Mouse (Mus musculus): ENCODE measurements at regions not wholly inside any gene's neighbourhood (a gene's known extent, or its start where the extent isn't known, plus 50 kb on each side); places are given as distances from the start of the nearest gene placed in this dataset.

DNA sequence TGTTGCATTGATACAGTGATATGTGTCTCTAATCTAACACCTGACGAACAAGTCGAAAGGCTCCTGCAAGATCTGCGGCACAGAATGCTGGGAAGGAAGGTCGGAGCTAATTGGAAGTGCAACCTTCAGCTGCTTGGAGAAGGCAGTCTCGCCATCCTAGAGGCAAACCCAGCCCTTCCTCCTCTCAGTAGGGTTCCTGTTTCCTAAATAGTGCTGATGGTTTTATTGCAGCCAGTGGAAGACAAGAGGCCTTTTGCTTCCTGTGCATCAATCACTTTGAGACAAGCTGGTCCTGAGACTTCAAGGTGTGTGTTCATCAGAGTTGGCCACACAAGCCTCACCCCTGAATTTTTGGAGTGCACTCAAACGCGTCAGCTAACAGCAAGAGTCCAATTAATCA is 228.4 kb upstream of the Srek1ip1 start:
- Histone ChIP-seq H3K4me2 (ENCODE audit: low read depth, low read length) (no peak overlapping the region), H3K4me1 (ENCODE audit: insufficient read depth) (no peaks in the 10 kb centered on the region), H3K36me3 (replicated peaks; ENCODE audit: insufficient read depth, low read length) (no peaks in the 10 kb centered on the region), H3K9ac (replicated peaks) (no peak overlapping the region), H3K4me3 (ENCODE audit: low read depth, low read length) (no peak overlapping the region), H3K27ac (ENCODE audit: low read depth) (no peak overlapping the region), H3K9me3 (ENCODE audit: low read length) (no peaks in the 10 kb centered on the region), H3K27me3 (ENCODE audit: insufficient read depth, low read length) (no peaks in the 10 kb centered on the region)
- TF ChIP-seq CTCF (IDR thresholded peaks at IDR 0.05; ENCODE audit: low read depth) (no peak), EP300 (IDR thresholded peaks at IDR 0.05; ENCODE audit: low read depth) (no peak)
- DNase-seq (no peak), ATAC-seq (no peak)
- 33% methylated on average over 7 of the region's 7 CpGs for WGBS (ENCODE audit: insufficient replicate concordance)

GRCm38 (mm10) chr13:104569765-104570164 is 222.5 kb upstream of the Srek1ip1 start:
- Histone ChIP-seq H3K36me3 (replicated peaks; ENCODE audit: insufficient read depth, low read length) (no peaks in the 10 kb centered on the region), H3K27ac (ENCODE audit: low read depth) (no peak overlapping the region), H3K9ac (replicated peaks) (no peak overlapping the region), H3K4me2 (ENCODE audit: low read depth, low read length) (no peak overlapping the region), H3K4me1 (ENCODE audit: insufficient read depth) (no peaks in the 10 kb centered on the region), H3K4me3 (ENCODE audit: low read depth, low read length) (no peak overlapping the region), H3K27me3 (ENCODE audit: insufficient read depth, low read length) (no peaks in the 10 kb centered on the region), H3K9me3 (ENCODE audit: low read length) (no peaks in the 10 kb centered on the region)
- no peak for DNase-seq
- 23% methylated on average over 6 of the region's 6 CpGs for WGBS (ENCODE audit: insufficient replicate concordance)
- TF ChIP-seq CTCF (IDR thresholded peaks at IDR 0.05; ENCODE audit: low read depth): no peak
- TF ChIP-seq EP300 (IDR thresholded peaks at IDR 0.05; ENCODE audit: low read depth): no peak
- no peak for ATAC-seq

GRCm38 (mm10) chr13:104572236-104572635 is 220.0 kb upstream of the Srek1ip1 start:
- no peak for DNase-seq

DNA sequence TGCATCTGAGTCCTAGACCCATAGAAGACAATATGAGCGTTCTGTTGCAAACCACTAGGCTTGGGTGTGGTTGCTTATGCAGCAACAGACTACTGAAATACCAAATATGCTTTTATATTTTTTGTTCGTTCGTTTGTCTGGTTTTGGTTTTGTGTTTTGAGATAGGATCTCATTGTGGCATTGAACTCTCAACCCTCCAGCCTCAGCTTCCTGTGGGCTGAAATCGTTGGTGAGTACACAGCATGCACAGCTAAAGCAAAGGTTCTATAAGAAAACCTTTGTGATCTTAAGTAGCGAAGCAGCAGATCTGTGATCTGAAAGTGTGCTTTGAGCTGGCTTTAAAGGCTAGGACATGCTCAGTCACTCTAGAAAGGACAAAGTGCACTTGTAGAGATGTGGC is 217.9 kb upstream of the Srek1ip1 start:
- H3K4me2 ChIP-seq (ENCODE audit: low read depth, low read length): no peak overlapping the region

More at GRCm38 (mm10) chr13:104572236-104572635, 220.0 kb upstream of the Srek1ip1 start:
- Histone ChIP-seq H3K9ac (replicated peaks) (no peak overlapping the region), H3K4me1 (ENCODE audit: insufficient read depth) (no peaks in the 10 kb centered on the region), H3K4me3 (ENCODE audit: low read depth, low read length) (no peak overlapping the region), H3K9me3 (ENCODE audit: low read length) (no peaks in the 10 kb centered on the region), H3K27me3 (ENCODE audit: insufficient read depth, low read length) (no peaks in the 10 kb centered on the region), H3K4me2 (ENCODE audit: low read depth, low read length) (no peak overlapping the region), H3K36me3 (replicated peaks; ENCODE audit: insufficient read depth, low read length) (no peaks in the 10 kb centered on the region), H3K27ac (ENCODE audit: low read depth) (no peak overlapping the region)
- 75% methylated on average over 10 of the region's 10 CpGs for WGBS (ENCODE audit: insufficient replicate concordance)
- TF ChIP-seq EP300 (IDR thresholded peaks at IDR 0.05; ENCODE audit: low read depth) (no peak), CTCF (IDR thresholded peaks at IDR 0.05; ENCODE audit: low read depth) (no peak)
- ATAC-seq: no peak

DNA sequence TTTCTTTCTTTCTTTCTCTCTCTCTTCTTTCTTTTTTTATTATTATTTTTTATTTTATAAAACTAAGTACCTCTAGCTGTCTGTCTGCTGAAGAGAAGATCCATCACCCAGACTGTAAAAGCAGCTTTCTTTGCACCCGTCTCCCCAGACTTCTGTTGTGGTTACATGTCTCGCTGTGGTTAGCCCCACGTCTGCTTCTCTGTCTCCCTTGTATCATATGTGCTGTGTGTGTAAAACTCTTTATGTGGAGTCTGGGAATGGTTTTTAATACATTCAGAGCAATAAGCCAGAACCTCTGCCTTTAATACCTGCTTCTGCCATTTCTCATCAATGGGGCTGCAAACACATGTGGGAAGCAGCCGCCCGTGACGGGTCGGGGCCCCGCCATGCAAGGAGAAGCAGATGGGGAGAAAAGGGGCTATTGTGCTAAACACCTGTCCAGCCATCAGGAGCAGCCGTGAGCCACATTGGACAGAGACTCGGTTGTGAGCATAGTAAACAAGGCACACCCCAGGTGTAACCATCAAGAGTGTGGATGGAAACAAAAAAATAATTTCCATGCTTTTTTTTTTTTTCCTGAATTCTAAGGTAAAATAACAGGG is 216.0 kb upstream of the Srek1ip1 start:
- TF ChIP-seq CTCF (IDR thresholded peaks at IDR 0.05; ENCODE audit: low read depth) (no peak), EP300 (IDR thresholded peaks at IDR 0.05; ENCODE audit: low read depth) (no peak)

More for the DNA sequence above, 217.9 kb upstream of the Srek1ip1 start:
- no peaks in the 10 kb centered on the region for H3K36me3 ChIP-seq (replicated peaks; ENCODE audit: insufficient read depth, low read length)
- H3K9me3 ChIP-seq (ENCODE audit: low read length): no peaks in the 10 kb centered on the region
- H3K9ac ChIP-seq (replicated peaks): no peak overlapping the region
- DNase-seq: no peak
- H3K4me3 ChIP-seq (ENCODE audit: low read depth, low read length): no peak overlapping the region
- no peaks in the 10 kb centered on the region for H3K4me1 ChIP-seq (ENCODE audit: insufficient read depth)
- WGBS (ENCODE audit: insufficient replicate concordance): 34% methylated on average over 5 of the region's 5 CpGs
- TF ChIP-seq EP300 (IDR thresholded peaks at IDR 0.05; ENCODE audit: low read depth) (no peak), CTCF (IDR thresholded peaks at IDR 0.05; ENCODE audit: low read depth) (no peak)
- ATAC-seq: no peak
- H3K27me3 ChIP-seq (ENCODE audit: insufficient read depth, low read length): no peaks in the 10 kb centered on the region
- H3K27ac ChIP-seq (ENCODE audit: low read depth): no peak overlapping the region

GRCm38 (mm10) chr13:104577856-104578255 is 214.4 kb upstream of the Srek1ip1 start:
- no peak overlapping the region for H3K27ac ChIP-seq (ENCODE audit: low read depth)
- no peaks in the 10 kb centered on the region for H3K27me3 ChIP-seq (ENCODE audit: insufficient read depth, low read length)
- no peak for DNase-seq
- no peak overlapping the region for H3K4me2 ChIP-seq (ENCODE audit: low read depth, low read length)
- H3K36me3 ChIP-seq (replicated peaks; ENCODE audit: insufficient read depth, low read length): no peaks in the 10 kb centered on the region
- no peaks in the 10 kb centered on the region for H3K9me3 ChIP-seq (ENCODE audit: low read length)
- H3K9ac ChIP-seq (replicated peaks): no peak overlapping the region
- no peak overlapping the region for H3K4me3 ChIP-seq (ENCODE audit: low read depth, low read length)
- TF ChIP-seq CTCF (IDR thresholded peaks at IDR 0.05; ENCODE audit: low read depth): no peak
- no peak for TF ChIP-seq EP300 (IDR thresholded peaks at IDR 0.05; ENCODE audit: low read depth)
- H3K4me1 ChIP-seq (ENCODE audit: insufficient read depth): no peaks in the 10 kb centered on the region
- 73% methylated on average over 11 of the region's 11 CpGs for WGBS (ENCODE audit: insufficient replicate concordance)
- ATAC-seq: no peak

More for the DNA sequence above, 216.0 kb upstream of the Srek1ip1 start:
- Histone ChIP-seq H3K9ac (replicated peaks) (no peak overlapping the region), H3K4me3 (ENCODE audit: low read depth, low read length) (no peak overlapping the region), H3K9me3 (ENCODE audit: low read length) (no peaks in the 10 kb centered on the region), H3K4me2 (ENCODE audit: low read depth, low read length) (no peak overlapping the region), H3K27me3 (ENCODE audit: insufficient read depth, low read length) (no peaks in the 10 kb centered on the region), H3K36me3 (replicated peaks; ENCODE audit: insufficient read depth, low read length) (no peaks in the 10 kb centered on the region), H3K27ac (ENCODE audit: low read depth) (no peak overlapping the region), H3K4me1 (ENCODE audit: insufficient read depth) (no peaks in the 10 kb centered on the region)
- DNase-seq (peak; percentile 17), ATAC-seq (no peak)
- 55% methylated on average over 10 of the region's 10 CpGs for WGBS (ENCODE audit: insufficient replicate concordance)

All from liver, postnatal 0 days (tissue).